Mouse (Mus musculus) right cerebral cortex, adult 2 months (tissue): ENCODE results near the gene Prnd.

Experiments
- DNase-seq, 2 experiments: peaks; one replicate each; pipeline ENCODE4 v3.0.0; 2021 to 2022; ENCODE audit warnings: low spot score in 2 of 2

Prnd gene

DNA sequence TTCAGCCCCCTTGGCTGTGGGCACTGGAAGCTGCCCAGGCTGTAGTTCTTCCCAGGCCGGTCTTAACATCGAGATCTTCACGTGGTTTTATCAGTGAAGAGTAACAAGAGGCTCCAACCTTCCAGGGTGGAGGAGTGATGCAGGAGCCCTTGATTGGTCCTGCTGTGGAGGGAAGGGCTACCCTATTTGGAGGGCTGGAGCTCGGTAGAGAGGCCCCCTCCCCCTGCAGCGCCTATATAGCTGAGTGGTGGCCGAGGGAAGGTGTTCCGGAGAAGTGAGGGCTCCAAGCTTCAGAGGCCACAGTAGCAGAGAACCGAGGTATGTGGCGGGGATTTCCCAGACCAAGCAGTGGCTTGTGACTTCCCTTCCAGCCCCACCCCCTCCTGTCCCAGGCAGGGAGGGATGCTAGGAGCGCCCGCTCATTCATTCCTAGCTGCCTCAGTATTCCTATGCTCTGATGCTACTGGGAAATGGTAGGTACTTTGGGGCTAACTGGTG, at the start of gene Prnd:
Gene Prnd (plus strand): TSS at position 264 of the 498 bp plus-strand sequence.
- peak in 1 of 2 experiments; percentile 1 for DNase-seq

DNA sequence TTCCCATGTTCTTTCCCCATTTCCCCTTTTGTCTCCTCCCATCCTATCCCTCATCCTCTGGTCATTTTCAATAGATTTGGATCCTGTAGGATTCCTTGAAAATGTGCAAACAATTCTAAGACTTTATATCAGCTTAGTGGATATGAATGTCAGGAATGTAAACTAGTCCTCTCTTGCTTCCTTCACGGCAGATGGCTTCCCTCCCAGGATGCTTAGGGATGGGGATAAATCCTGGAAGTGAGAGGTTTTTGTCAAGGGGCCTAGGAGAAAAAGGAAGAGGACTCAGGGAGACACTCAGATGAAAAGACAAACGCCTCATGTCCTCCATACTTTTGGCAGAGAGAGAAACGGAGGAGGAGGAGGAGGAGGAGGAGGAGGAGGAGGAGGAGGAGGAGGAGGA, 48.2 kb upstream of the Prnd start:
- no peak for DNase-seq

DNA sequence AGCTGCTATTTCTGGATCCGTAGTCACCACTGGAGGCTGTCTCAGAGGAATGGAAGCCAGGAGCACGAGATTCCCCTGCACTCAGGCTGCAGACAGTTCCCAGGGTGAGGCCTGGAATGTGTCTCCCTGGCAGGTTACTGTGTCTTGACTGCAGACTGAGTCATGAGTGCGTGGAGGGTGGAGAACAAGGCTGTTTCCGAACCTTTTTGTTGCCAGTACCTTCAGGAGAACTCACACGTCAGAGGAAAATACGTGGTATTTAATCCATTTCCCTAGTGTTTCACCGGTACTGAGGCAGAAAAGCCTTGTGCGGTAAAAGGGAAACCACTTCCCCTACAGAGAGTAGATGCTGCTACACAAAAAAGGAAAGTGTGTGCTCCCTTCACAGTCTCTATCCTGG, 47.8 kb upstream of the Prnd start:
- DNase-seq = peak; percentile 29 to 52

DNA sequence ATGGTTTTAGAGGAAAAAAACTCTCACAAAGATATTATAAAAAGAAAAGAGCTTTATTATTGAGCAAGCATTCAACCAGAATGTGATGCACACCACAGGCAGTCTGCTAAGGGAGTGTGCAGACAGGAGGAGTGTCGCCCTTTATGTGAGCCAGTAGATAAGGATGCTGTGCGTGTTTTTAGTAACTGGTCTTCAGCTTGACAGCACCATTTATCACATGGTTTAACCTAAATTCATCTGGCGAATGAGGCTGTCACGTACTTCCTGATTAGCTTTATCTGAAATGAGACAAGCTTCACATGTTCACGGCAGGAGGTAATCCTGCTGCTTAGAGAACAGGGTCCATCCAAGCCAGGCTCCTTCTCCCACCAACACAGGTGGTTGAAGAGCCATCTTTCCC, 45.6 kb upstream of the Prnd start:
- no peak for DNase-seq

DNA sequence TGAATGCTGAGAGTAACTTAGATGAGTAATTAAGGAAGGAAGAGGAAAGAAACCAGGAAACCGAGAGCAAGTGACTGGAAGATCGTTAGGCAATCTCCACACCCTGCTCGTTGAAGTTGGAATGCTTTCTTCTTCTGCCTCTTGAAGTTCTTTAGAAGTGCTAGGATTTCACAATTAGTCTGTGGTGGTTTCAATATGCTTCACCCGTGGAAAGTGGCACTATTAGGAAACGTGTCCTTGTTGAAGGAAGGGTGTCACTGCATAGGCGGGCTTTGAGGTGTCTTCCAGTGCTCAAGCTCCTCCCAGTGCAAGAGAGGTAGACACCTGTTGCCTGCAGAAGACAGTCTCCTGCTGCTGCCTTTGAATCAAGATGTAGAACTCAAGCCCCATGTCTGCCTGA, 44.9 kb upstream of the Prnd start:
- DNase-seq = no peak

DNA sequence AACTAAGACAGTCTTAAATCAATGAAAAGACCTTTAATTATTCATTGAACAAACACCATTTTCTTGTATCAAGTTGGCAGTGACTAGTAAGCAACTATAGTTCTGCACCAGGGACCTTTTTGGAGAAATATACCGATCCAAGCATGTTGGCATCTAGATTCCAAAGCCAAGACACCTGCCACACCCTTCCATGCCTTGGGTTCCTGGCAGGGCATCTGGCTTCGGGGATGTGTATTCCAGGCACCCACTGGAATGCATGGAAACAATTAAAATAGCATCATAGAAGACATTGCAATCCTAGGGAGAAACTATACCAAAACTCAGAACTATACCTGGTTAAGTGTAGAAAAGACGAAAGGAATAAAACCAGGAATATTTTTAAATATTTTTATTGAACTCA, 44.4 kb upstream of the Prnd start:
- no peak for DNase-seq

DNA sequence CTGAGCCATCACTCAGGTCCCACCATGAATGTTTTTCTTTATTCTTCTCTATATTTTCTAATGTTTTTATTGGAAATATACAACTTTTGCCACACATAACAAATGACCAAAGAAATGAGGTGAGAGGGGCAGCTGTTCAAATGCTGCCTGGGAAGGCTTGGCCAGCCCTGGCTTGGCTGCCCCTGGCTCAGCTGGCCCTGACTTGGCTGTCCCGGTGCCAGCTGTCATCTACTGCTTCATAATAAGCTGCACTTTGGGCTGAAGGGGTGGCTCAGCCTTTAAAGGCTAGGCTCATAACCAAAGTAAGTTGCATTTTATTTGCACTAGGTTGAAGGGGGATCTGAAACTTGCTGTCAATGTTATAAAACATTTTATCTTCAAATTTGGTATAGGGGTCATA, 43.8 kb upstream of the Prnd start:
- DNase-seq = no peak

DNA sequence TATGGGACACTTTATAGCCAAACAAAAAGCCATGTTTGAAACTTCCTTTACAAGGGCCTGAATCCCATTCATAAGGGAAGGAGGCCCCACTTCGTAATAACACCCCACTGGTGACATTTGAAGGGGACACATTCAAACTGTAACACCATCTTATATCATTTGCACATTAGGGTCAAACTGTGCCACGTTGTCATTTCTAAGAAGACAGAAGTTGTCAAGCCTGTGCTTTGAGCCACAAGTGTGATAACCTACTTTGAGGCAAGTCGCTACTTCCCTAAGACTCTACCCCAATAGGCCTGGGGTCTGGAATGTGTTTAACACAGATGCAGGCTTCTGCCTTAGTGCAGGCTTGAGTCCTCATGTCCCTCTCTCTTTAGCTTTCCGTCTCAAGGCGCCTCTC, 43.4 kb upstream of the Prnd start:
- no peak for DNase-seq

DNA sequence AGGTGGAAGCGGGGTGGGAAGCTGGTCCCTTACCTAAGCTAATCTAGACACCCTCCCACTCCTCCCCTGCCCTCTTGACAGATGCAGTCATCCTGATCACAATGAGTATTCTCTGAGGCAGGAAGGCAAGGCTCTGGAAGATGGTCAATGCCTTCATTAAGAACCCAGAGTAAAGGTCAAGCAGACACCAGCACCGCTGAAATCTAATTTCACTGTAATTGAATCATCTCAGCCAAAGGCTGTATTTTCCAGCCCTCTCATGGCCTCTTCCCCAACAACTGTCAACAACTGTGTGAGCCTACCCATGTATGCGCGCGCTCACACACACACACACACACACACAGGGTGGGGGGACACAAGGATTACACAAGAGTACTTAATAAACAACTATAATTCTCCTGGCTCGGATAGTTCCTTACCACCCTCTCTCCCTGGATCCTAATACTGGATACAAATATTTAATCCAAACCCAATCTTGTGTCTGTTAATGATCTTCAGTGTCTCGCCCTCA, 42.3 kb upstream of the Prnd start:
- DNase-seq = no peak

DNA sequence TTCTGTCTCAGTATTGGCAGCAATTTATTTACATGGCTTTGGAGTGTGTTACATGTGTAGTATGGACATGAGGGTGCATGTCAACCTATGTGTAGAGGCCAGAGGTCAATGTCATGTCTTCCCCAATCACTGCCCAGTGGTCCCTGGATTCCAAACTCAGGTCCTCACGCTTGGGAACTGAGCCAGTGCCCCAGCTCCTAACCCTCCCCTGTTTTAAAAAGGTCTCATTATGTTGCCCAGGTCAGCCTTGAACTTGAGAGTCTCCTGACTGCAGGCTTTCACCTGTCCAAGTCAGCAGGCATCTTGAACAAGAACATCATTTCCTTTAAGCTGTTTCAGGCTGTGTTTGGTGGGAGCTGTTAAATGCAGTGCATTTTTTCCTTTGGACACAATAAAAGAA, 41.8 kb upstream of the Prnd start:
- no peak for DNase-seq

DNA sequence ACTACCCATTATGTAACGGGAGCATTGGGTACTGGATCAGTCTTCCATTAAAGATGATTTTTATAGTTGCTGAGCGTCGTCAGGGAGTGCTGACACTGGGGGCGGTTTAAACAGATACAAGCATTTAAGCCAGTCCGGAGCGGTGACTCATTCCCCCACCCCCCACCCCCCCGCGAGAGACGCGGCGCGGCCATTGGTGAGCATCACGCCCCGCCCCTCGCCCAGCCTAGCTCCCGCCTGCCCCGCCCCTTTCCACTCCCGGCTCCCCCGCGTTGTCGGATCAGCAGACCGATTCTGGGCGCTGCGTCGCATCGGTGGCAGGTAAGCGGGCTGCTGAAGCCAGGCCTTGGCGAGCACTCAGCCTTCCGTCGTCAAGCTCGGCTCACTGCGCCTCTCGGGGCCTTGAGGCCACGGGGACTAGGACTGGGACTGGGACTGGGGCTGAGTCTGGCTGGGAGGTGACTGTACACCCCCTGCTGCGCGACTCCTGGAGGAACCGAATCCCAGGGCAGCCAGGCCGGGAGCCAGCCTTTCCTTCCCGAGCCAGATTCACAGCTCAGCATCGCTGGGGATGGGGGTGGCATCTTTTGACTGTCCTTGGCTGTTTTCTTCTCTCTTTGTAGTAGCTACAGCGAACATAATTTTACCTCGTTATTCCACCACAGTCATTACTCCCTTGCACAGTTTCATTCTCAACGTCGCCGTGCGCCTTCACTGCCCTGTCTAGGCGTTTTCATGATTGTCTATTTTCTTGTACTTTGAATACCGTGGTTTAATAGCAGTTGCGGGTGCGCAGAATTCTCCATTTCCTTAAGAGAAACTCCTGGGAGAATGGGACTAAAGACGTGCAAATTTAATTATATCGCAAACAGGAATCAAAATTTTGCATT, 40.7 kb upstream of the Prnd start, which contains the start of the genes Prnp and Prn:
Gene Prnp (plus strand): TSS at position 246 of the 890 bp plus-strand sequence.
Gene Prn (plus strand): TSS at position 275 of the 890 bp plus-strand sequence.
- peak; percentile 89 to 90 for DNase-seq

DNA sequence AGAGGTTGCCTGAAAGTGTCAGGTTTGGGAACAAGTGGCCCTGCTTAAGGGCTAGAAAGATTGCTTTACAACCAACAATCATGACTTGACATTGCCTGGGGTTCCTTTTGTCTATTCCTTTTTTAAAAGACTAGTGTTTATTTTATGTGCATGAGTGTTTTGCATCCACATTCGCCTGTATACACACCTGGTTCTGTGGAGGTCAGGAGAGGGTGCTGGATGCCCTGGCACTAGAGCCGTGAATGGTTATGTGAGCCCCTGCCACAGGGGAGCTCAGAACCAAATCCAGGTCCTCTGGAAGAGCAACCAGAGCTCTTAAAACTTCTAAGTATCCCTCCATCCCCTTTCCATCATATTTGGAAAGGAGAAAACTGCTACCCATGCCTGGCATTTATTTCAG, 39.8 kb upstream of the Prnd start:
- no peak for DNase-seq

DNA sequence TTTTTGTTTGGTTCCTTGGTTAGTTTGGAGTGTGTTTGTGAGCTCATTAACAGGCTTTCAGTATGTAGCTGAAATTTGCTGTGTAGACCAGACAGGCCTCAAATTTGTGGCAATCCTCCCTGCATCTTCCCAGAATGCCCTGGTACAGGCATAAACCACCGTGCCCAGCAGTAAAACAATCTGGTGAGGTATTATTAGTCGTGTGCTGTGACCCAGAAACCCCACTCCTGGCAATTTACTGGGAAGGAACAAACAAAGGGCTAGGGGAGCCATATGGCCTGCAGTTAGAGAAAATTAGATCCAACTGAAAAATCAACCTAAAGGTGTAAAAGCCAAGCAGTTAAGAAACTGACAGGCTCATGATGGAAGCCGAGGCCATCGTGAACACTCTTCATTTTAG, 39.3 kb upstream of the Prnd start:
- DNase-seq = no peak

DNA sequence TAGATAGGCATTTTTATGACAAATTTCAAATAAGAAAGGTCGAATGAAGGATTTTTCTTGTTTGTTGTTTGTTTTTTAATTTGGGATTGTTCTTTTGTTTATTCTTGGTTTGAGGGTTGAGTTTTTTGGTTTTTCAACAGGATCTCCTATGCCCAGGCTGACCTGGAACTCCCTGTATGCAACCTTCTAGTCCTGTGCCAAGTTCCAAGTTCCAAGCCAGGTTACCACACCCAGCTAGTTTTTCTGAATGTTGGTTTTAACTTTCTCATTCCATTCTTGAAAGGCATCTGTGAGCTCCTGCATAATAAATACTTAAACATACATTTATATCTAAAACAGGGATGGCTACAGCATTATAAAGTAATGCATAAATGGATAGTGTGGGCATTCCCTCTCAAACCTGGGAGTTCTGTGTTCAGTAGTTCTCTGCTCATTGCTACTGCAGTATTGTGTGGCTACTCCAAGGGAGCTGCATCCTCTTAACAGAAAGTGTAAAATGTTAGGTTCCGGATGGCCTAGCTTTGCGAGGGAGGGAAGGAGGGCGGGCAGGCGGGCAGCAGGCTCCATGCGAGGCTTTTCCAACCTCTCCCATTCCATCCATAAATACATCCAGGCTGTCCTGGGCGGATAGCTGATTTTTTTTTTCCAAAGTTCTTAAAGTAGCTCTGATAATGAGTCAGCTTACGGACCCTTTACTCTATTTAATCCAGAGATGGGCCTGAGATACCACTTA, 38.0 kb upstream of the Prnd start:
- no peak for DNase-seq

DNA sequence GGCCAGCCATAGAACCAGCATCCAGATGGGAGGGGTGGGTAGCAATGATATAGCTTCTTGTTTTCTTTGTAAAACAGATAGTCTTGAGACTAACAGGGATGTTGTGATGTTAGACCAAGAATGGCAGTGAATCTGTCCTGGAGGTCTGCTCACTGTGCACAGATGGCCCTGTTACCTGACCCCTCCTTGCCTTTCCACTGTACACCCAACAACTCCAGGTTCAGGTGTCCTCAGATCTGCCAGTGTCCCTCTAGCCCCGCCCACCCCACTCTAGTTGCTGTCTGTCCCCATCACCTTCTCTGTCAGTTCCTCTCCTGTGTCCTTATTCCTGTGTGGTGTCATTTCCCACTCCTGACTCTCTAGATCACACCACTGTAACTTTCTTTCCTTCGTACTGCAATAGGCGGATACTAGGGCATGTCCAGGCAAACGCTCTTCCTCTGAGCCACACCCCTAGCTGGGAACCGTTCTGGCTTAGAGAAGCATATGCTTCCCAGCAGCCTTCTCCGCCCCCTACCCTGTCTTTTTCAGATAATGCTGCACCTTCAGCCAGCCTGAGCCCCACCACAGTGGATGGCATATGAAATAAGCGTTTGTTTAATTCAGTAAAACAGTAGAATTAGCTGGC, 18.3 kb upstream of the Prnd start:
- DNase-seq = no peak

DNA sequence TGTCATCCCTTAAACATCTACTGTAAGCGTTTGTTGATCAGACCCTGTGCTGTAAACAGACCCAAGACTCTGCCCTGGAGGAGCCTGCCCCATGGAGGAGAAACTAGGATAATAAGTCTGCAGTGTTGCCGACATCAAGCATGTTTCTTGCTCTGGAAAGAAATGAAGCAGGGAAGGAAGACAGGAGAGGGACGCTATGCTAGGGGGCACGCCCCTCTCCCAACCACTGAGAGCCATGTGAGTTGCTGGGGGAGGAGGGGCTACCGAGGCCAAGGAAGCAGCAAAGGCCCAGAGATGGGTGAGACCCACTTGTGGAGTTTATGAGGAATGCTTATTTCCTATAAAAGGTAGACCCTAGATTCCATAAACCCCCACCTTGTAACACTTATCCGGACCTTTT, 17.6 kb upstream of the Prnd start:
- no peak for DNase-seq

DNA sequence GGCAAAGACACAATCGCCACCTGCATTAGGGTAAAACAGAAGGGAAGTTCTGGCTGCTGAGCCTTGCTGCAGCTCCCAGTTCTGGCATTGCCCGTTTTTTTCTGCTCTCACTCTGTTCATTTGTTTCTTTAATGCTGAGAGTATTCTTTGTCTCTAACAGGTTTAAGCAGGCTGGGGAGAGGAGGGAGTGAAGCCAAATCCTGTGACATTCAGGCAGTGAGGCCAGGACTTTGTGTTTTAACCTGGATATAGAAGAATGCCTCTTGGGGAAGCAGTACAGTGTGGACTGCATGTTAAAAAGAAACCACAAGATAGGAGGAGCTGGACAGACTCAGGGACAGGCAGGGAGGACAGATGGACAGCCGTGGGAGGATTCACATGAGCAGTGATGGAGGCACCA, 17.1 kb upstream of the Prnd start:
- DNase-seq = peak in 1 of 2 experiments; percentile 37

DNA sequence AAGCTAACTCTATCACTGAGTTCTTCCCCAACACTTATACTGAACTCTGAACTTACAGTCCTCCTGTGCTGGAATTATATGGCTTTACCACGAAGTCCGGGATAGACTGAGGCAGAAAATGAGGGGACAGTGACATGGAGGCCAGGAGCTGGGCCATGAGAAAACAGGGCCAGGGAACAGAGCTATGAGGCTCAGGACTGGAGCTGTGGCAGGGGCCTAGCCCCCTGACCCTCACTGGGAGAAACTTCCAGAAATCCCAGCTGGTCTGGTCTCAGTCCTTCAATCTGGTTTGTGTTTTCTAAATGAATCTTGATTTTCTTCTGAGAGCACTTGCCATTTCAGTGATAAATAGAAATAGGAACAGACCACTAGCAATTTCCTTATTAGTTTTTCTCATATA, 16.4 kb upstream of the Prnd start:
- no peak for DNase-seq

DNA sequence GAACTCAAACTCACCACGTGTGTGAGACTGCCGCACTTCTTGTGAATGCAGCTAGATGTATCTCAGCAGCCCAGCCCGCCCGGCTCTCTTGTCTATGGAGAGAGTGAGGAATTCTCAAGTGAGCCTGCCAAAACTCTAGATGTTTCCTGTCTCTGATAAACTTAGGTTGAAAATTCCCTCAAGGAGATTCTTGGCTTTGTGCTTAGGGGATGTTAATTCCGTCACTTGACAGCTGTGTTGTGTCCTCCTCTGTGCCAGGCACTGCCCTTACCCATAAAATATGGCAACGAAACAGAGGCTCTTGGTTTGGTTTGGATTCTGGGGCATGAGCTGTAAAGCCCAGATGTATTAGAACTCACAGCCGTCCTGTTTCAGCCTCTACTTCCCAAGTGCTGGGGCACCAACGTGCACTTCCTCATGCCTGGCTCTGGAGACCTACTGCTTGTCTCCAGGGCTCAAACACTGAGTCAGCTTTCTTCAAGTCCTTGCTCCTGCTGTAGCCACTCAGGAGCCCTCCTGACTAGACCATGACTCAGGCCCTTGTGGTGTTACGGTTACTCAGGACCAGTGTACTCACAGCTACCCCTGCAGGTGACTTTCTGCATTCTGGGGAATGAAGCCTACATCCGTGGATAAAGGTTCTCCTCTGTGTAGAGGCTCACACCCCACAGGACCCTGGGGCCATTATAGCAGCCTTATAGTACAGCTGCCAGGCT, 15.1 kb upstream of the Prnd start:
- no peak for DNase-seq

DNA sequence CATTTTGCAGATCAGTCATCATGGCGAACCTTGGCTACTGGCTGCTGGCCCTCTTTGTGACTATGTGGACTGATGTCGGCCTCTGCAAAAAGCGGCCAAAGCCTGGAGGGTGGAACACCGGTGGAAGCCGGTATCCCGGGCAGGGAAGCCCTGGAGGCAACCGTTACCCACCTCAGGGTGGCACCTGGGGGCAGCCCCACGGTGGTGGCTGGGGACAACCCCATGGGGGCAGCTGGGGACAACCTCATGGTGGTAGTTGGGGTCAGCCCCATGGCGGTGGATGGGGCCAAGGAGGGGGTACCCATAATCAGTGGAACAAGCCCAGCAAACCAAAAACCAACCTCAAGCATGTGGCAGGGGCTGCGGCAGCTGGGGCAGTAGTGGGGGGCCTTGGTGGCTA, 14.3 kb upstream of the Prnd start:
- no peak for DNase-seq

DNA sequence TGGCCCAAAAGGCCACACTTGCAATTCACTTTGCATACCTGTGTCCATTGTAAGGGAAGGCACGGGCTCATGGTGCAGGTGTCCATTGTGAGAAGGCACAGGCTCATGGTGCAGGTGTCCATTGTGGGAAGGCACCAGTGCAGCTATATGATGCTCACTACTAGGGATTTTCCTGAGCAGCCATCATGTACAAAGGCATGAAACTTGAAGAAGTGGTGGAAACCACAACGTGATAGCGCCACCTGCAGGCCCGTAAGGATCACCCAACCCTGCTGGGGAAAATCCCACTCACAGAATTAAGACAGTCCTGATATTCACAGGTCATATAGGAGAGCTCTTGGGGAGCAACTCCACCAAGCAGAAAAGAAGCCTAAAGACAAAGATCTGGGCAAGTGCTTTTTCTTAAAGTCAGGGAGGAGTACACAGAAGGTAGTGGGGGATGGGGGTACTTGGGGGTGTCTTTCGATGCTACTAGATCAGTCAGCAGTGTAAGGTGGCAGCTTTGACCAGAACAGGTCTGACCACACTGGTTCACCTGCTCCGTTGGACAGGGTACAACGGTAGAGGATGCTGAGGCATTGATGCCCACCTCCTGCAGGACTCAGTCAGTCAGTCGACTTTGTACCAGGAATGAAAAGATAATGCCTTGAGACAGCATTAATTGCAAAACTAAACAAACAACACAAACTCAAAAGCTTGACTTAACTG, 11.1 kb upstream of the Prnd start:
- DNase-seq = peak; percentile 66 to 71
